Mouse (Mus musculus) spleen, adult 2 months (tissue): ENCODE data around the gene B4galt5.

Source experiments
- CTCF ChIP-seq: fragments of 200-500 bp; IDR thresholded peaks from 2 replicates; pipeline ENCODE4 v1.5.1; 2011; ENCODE audit warnings: mild to moderate bottlenecking, inconsistent platforms; ENCODE audit not compliant: insufficient read depth, insufficient read length, insufficient replicate concordance; ENCODE audit errors: extremely low read depth
- POLR2A ChIP-seq: fragments of 200-500 bp; IDR thresholded peaks from 2 replicates; pipeline ENCODE4 v1.6.1; 2011; ENCODE audit warnings: low read depth, low read length, inconsistent platforms

GRCm38 (mm10) chr2:167383666-167384083 lies 34.7 kb upstream of the B4galt5 start:
- no peak for TF ChIP-seq CTCF
- no peak for TF ChIP-seq POLR2A
